Mouse (Mus musculus): ENCODE results near the gene Galnt2.

- TF ChIP-seq CTCF (IDR thresholded peaks at IDR 0.05; ENCODE audit: low read depth) (peak; percentile 63), EP300 (IDR thresholded peaks at IDR 0.05; ENCODE audit: low read depth) (no peak)
Observed at GRCm38 (mm10) chr8:124290911-124291691, 59.9 kb downstream of the Galnt2 start.

Data from liver, postnatal 0 days (tissue).